Mouse (Mus musculus) limb, embryonic 14.5 days (tissue): Measurements from ENCODE around the gene Tns4. TPM values are rescaled to one million over a fixed set of nuclear protein-coding genes. Genes with fewer than 3 reads are reported as not detected.
A peak's percentile ranks its signal among the peaks of the same experiment; 100 is the strongest.

Source experiments
- ATAC-seq: fragments of 200-750 bp; cut with Nextera tagmentation; 2 replicates; pipeline ENCODE4 v1.8.0; 2017; ENCODE audit warnings: low read depth, moderate number of reproducible peaks, moderate TSS enrichment; ENCODE audit not compliant: low FRiP score
- DNase-seq: peaks from one replicate; pipeline ENCODE4 v3.0.0-alpha.2; 2015; ENCODE audit warnings: low spot score
- H3K27ac ChIP-seq: fragments of 300-500 bp; sonication (generic); replicated peaks from 2 replicates; pipeline ENCODE4 v1.5.1; 2014; ENCODE audit warnings: low read depth, mild to moderate bottlenecking, low read length, moderate library complexity, mixed read lengths
- H3K27me3 ChIP-seq: fragments of 300-500 bp; sonication (generic); 2 replicates; pipeline ENCODE4 v1.6.1; 2014; ENCODE audit warnings: low read length, mixed read lengths; ENCODE audit not compliant: control insufficient read depth, insufficient read depth
- H3K36me3 ChIP-seq: fragments of 300-500 bp; sonication (generic); 2 replicates; pipeline ENCODE4 v1.6.1; 2014; ENCODE audit warnings: mild to moderate bottlenecking, low read length, moderate library complexity, mixed read lengths; ENCODE audit not compliant: control insufficient read depth, insufficient read depth
- H3K4me1 ChIP-seq: fragments of 300-500 bp; sonication (generic); 2 replicates; pipeline ENCODE4 v1.6.1; 2014; ENCODE audit warnings: antibody characterized with exemption, low read length, mixed read lengths; ENCODE audit not compliant: control insufficient read depth, insufficient read depth
- H3K4me2 ChIP-seq: fragments of 300-500 bp; sonication (generic); replicated peaks from 2 replicates; pipeline ENCODE4 v1.6.1; 2014; ENCODE audit warnings: low read depth, mild to moderate bottlenecking, low read length, moderate library complexity; ENCODE audit not compliant: severe bottlenecking
- H3K4me3 ChIP-seq: fragments of 300-500 bp; sonication (generic); replicated peaks from 2 replicates; pipeline ENCODE4 v1.5.1; 2014; ENCODE audit warnings: low read length
- H3K9ac ChIP-seq: fragments of 300-500 bp; sonication (generic); 2 replicates; pipeline ENCODE4 v1.6.1; 2014; ENCODE audit warnings: mild to moderate bottlenecking, low read depth, low read length, moderate library complexity; ENCODE audit not compliant: severe bottlenecking
- H3K9me3 ChIP-seq: fragments of 300-500 bp; sonication (generic); 2 replicates; pipeline ENCODE4 v1.6.1; 2016; ENCODE audit warnings: low read length; ENCODE audit not compliant: control insufficient read depth
- POLR2A ChIP-seq: fragments of 200-500 bp; IDR thresholded peaks from 2 replicates; pipeline ENCODE4 v1.8.0; 2012; ENCODE audit warnings: inconsistent platforms, mild to moderate bottlenecking, moderate library complexity, borderline replicate concordance; ENCODE audit not compliant: insufficient read depth, insufficient read length; ENCODE audit errors: extremely low read depth
- WGBS: fragments of 180-500 bp; shearing (Covaris S2); extraction: QIAGEN DNeasy Blood & Tissue Kit; methylation state at CpG from one replicate; pipeline ENCODE4 v1.1.7; 2014; 5-methylcytosine and 5-hydroxymethylcytosine counted together
- polyA plus RNA-seq, 2 experiments: library from polyadenylated mRNA; depleted of rRNA in 1 of 2; stranded (reverse) in 1 of 2; unstranded in 1 of 2; fragments of >200 nt; fragmentation: Nextera tagmentation in 1 of 2; extraction: Ambion mirVana in 1 of 2; gene quantifications; 2 replicates each; pipeline versions ENCODE4 v1.2.1 to v1.2.3; 2012 to 2014

The Tns4 gene
- polyA plus RNA-seq, 2 experiments: 1.6 to 2.5 TPM

DNA sequence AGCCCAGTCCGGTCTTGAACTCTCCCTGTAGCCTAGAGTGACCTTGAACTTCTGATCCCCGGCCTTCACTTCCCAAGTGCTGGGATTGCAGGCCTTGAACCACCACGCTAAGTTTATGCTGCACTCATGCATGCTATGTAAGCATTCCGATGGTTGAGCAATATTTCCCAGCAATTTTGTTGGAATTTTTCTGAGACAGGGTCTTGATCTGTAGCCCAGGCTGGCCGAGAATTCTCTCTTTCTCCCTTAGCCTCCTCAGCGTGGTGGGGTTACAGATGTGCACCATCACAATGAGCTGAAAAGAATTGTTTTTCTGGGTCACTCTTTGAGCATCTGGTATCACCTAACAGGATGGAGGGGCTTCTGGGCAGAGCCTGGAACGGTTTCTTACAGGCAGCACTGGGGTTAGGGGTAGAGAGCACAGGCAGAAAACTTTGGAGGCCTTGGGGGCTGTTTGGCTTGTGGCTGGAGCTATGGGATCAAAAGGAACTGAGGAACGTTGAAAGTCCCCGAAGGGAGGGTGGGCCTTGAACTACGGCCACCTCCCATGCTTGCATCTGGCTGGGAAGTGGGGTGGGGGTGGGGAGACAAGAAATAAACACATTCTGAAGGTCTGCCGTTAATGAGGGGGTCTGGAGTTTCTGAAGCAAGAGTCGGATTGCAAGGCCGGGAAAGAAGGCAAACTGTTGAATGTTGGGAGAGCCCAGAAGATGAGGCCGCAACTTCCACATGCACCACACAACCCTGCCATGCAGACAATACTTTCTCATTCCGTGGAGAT, 45.4 kb upstream of the Tns4 start:
- WGBS: 23% methylated on average over 15 of the region's 15 CpGs
- DNase-seq (no peak), ATAC-seq (peak; percentile 38)
- no peak for TF ChIP-seq POLR2A
- no peaks in the 10 kb centered on the region for H3K9me3 ChIP-seq
- no peaks in the 10 kb centered on the region for H3K27me3 ChIP-seq
- H3K9ac ChIP-seq: no peak overlapping the region
- H3K4me1 ChIP-seq: peaks cover 53% of the 10 kb centered on the region
- no peak overlapping the region for H3K4me3 ChIP-seq
- no peaks in the 10 kb centered on the region for H3K36me3 ChIP-seq
- no peak overlapping the region for H3K4me2 ChIP-seq
- H3K27ac ChIP-seq: peak overlapping the region; percentile 79

DNA sequence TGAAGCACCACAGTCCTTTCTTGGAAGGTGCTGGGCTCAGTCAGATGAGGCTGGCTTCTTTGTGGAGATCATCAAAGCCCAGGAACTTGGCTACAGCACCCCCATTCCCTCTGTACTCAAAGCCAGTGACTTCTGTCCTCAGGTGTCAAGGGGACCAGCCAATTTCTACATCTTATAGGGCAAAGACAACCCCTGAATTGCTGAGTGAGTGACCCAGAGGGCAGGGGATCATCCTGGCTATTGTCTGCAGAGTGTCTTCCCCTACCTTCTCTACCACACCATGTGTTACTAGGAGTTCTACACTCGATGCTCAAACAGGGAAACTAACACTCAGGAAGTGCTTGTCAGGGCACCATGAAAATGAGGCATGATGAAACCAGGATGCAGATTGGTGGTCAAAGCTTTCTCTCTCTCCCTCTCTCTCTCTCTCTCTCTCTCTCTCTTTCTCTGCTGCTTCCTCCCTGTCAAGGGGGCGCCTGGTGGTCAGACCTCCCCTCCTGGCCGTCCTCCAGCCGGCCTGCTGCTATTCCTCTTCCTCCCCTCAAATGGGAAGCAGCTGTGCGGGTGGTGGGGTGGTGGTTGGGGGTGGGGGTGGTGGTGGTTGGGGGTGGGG, 44.3 kb upstream of the Tns4 start:
- no peak overlapping the region for H3K4me2 ChIP-seq
- no peak for TF ChIP-seq POLR2A
- H3K4me1 ChIP-seq: peaks cover 56% of the 10 kb centered on the region
- DNase-seq (no peak), ATAC-seq (no peak)
- no peak overlapping the region for H3K4me3 ChIP-seq
- H3K27ac ChIP-seq: peak overlapping the region; percentile 79
- H3K9ac ChIP-seq: no peak overlapping the region
- no peaks in the 10 kb centered on the region for H3K27me3 ChIP-seq
- H3K9me3 ChIP-seq: no peaks in the 10 kb centered on the region
- H3K36me3 ChIP-seq: no peaks in the 10 kb centered on the region
- 19% methylated on average over 5 of the region's 5 CpGs for WGBS

DNA sequence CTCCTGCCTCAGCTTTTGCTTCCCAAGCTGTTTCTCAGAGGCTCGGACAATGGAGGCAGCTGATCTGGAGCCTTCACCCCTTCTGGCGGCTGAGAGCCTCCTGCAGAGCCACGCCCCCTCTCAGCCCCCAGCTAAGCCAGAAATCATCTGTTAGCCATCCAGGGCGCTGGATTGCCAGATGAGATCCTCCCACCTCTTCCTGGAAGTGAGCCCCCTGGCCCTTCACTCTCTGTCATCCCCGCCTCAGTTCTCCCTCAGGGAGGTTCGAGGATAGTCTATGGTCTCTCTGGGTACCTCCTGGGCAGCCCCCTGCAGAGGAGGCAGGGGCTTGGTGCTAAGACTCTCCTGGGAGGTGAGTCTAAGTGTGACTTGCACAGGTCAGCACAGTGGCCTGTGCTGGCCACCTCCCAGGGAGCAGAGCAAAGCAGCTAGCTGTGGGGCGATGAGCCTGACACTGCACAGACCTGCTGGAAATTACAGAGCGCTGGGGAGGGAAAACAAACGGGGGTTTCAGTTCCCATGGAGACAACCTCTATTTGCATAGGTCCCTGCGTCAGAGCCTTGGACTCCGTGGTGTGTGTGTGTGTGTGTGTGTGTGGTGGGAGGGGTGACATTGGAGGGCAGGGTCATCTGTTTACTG, 43.1 kb upstream of the Tns4 start:
- no peaks in the 10 kb centered on the region for H3K9me3 ChIP-seq
- H3K9ac ChIP-seq: peak overlapping the region; percentile 37
- peak overlapping the region; percentile 34 for H3K4me2 ChIP-seq
- ATAC-seq (peak; percentile 80), DNase-seq (peak; percentile 73)
- peak overlapping the region; percentile 6; the same call in 1 of the 2 replicates for H3K4me3 ChIP-seq
- WGBS: under 1% methylated on average over 11 of the region's 11 CpGs
- H3K4me1 ChIP-seq: peaks cover 59% of the 10 kb centered on the region
- no peaks in the 10 kb centered on the region for H3K36me3 ChIP-seq
- H3K27ac ChIP-seq: peak overlapping the region; percentile 59
- TF ChIP-seq POLR2A: no peak
- H3K27me3 ChIP-seq: no peaks in the 10 kb centered on the region

DNA sequence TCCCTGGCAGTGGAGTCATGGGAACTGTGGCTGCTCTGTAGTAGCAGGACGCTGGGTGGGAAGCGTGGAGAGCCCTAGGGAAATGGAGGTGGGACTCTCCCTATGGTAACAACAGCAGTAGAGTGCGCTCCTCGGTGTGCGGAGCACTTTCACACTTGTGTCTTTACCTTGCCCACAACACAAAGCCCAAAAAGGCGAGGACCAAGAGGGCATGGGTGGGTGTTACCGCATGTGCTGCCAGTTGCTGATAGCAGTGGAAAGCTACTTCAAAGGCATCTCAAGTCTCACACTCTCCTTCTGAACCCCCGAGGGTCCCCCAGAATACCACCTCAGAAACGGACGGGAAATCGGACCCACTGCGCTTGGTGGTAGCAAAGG, 42.3 kb upstream of the Tns4 start:
- peak overlapping the region; percentile 34 for H3K4me2 ChIP-seq
- H3K27me3 ChIP-seq: no peaks in the 10 kb centered on the region
- TF ChIP-seq POLR2A: no peak
- H3K4me1 ChIP-seq: peaks cover 61% of the 10 kb centered on the region
- peak overlapping the region; percentile 37; the same call in 1 of the 2 replicates for H3K9ac ChIP-seq
- no peak for ATAC-seq
- no peak for DNase-seq
- WGBS: 37% methylated on average over 12 of the region's 12 CpGs
- H3K27ac ChIP-seq: no peak overlapping the region
- no peaks in the 10 kb centered on the region for H3K36me3 ChIP-seq
- peak overlapping the region; percentile 6; the same call in 1 of the 2 replicates for H3K4me3 ChIP-seq
- no peaks in the 10 kb centered on the region for H3K9me3 ChIP-seq

DNA sequence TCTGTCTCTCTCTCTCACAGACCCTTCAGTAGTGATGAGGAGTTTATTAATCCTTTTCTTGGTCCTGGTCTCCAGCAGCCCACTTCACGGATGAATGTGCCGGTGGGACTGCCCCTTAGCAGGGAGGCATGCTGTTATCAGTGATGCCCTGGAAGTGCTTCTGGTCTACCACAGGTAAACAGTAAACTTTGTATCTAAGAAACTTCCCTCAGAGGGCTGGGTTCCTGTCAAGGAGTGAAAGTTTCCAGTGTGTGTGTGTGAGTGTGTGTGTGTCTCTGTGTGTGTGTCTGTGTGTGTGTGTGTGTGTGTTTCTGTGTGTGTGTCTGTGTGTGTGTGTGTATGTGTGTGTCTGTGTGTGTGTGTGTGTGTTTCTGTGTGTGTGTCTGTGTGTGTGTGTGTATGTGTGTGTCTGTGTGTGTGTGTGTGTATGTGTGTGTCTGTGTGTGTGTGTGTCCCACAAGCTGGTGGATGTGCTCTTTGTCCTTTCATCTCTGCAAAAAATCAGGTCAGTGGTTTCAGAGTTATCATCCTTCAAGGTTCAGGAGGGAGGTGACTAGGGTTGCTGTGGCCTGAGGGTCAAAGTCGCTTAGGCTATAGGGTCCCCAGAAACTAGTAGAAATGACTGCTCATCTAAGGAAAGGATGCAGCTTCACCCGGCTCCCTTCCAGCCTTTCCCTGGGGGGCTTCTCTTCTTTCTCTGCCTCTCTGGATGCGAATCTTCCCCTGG, 41.8 kb upstream of the Tns4 start:
- Histone ChIP-seq H3K4me2 (0 out of 2 replicates have a peak overlapping the region, but pooled peaks have one; percentile 34), H3K27ac (no peak overlapping the region), H3K4me1 (peaks cover 60% of the 10 kb centered on the region), H3K27me3 (no peaks in the 10 kb centered on the region), H3K9ac (no peak overlapping the region), H3K36me3 (no peaks in the 10 kb centered on the region), H3K4me3 (no peak overlapping the region), H3K9me3 (no peaks in the 10 kb centered on the region)
- WGBS: 54% methylated on average over 5 of the region's 5 CpGs
- no peak for ATAC-seq
- no peak for DNase-seq
- TF ChIP-seq POLR2A: no peak
